Mouse (Mus musculus) ES-E14 (cell line): ENCODE data around the gene Lcn2. TPM values are rescaled to one million over a fixed set of nuclear protein-coding genes. Genes with fewer than 3 reads are reported as not detected.

ENCODE experiments used
- DNase-seq: peaks from one replicate; pipeline ENCODE4 v3.0.0-alpha.2; 2013; ENCODE audit warnings: low read depth, low spot score
- H3K27ac ChIP-seq: 2 replicates; pipeline ENCODE4 v1.5.1; 2012; ENCODE audit warnings: low read depth, mild to moderate bottlenecking, low read length, moderate library complexity, mixed read lengths; ENCODE audit not compliant: poor library complexity, insufficient read depth, severe bottlenecking
- H3K36me3 ChIP-seq: 2 replicates; pipeline ENCODE4 v1.6.1; 2012; ENCODE audit warnings: mild to moderate bottlenecking, low read length, moderate library complexity, mixed read lengths; ENCODE audit not compliant: control insufficient read depth, poor library complexity, insufficient read depth, severe bottlenecking
- H3K4me1 ChIP-seq, 2 experiments: fragments of 150-350 bp in 1 of 2; sonication (generic) in 1 of 2; 2 replicates each; pipeline ENCODE4 v1.6.1; 2012; ENCODE audit warnings: low read length in 2 of 2, mild to moderate bottlenecking in 1 of 2, mixed read lengths in 1 of 2; ENCODE audit not compliant: control insufficient read depth in 2 of 2, insufficient read depth in 2 of 2, poor library complexity in 1 of 2
- H3K4me3 ChIP-seq, 2 experiments: fragments of 150-350 bp in 1 of 2; sonication (generic) in 1 of 2; 2 replicates each; pipeline ENCODE4 v1.5.1; 2012; ENCODE audit warnings: low read length in 2 of 2, low read depth in 1 of 2, mild to moderate bottlenecking in 1 of 2, mixed read lengths in 1 of 2; ENCODE audit not compliant: insufficient read depth in 1 of 2, poor library complexity in 1 of 2, severe bottlenecking in 1 of 2
- H3K9ac ChIP-seq: 2 replicates; pipeline ENCODE4 v1.6.1; 2012; ENCODE audit warnings: low read depth, mild to moderate bottlenecking, low read length, mixed read lengths; ENCODE audit not compliant: poor library complexity, insufficient read depth, severe bottlenecking
- H3K9me3 ChIP-seq: fragments of 150-350 bp; sonication (generic); 2 replicates; pipeline ENCODE4 v1.6.1; 2012; ENCODE audit warnings: low read depth, mild to moderate bottlenecking, low read length; ENCODE audit not compliant: control insufficient read depth, insufficient read depth
- CHD2 ChIP-seq: IDR thresholded peaks from 2 replicates; pipeline ENCODE4 v1.6.1; 2014; ENCODE audit warnings: mild to moderate bottlenecking, low read depth, low read length, inconsistent platforms
- HCFC1 ChIP-seq: IDR thresholded peaks from 2 replicates; pipeline ENCODE4 v1.6.1; 2012; ENCODE audit warnings: low read length, inconsistent platforms, borderline replicate concordance; ENCODE audit not compliant: insufficient read depth
- MAFK ChIP-seq: IDR thresholded peaks from 2 replicates; pipeline ENCODE4 v1.6.1; 2014; ENCODE audit warnings: mild to moderate bottlenecking, low read depth, low read length, inconsistent platforms; ENCODE audit not compliant: insufficient read depth
- ZC3H11A ChIP-seq: IDR thresholded peaks from 2 replicates; pipeline ENCODE4 v1.6.1; 2012; ENCODE audit warnings: low read depth, mild to moderate bottlenecking, inconsistent platforms, low read length, borderline replicate concordance
- ZNF384 ChIP-seq: IDR thresholded peaks from 2 replicates; pipeline ENCODE4 v1.6.1; 2012; ENCODE audit warnings: low read depth, low read length, inconsistent platforms
- in situ Hi-C, 2 experiments: fragments of 600-800 bp; cut with MboI; formaldehyde crosslinking; loops; one replicate each; pipeline ENCODE4 v1.15.1; 2025; ENCODE audit warnings: low sequenced_read_pairs in 2 of 2, inconsistent platforms in 1 of 2; ENCODE audit not compliant: unreplicated experiment in 2 of 2
- total RNA-seq: library from RNA; depleted of rRNA; stranded (reverse); fragments of 300-350 nt; gene quantifications from 2 replicates; pipeline ENCODE4 v1.2.3, GENCODE M21; 2012

Lcn2 gene
- total RNA-seq, 1 experiment: not detected

GRCm38 (mm10) chr2:32408429-32409424, 20.7 kb upstream of the Lcn2 start:
- in situ Hi-C loops: no loop called here
- Histone ChIP-seq H3K9me3 (no peaks in the 10 kb centered on the region), H3K36me3 (no peaks in the 10 kb centered on the region), H3K4me3 (no peak overlapping the region), H3K9ac (no peak overlapping the region), H3K27ac (no peak overlapping the region), H3K4me1 (peaks cover 0 to 2% of the 10 kb centered on the region in 2 experiments; a peak in 1 of 4 replicates)
- DNase-seq: no peak
- no peak for TF ChIP-seq MAFK
- TF ChIP-seq ZC3H11A: no peak

GRCm38 (mm10) chr2:32407144-32407824, 19.2 kb upstream of the Lcn2 start:
- TF ChIP-seq CHD2: no peak
- no peak for TF ChIP-seq ZC3H11A
- TF ChIP-seq MAFK: no peak
- TF ChIP-seq ZNF384: no peak
- TF ChIP-seq HCFC1: no peak
- no peaks in the 10 kb centered on the region for H3K9me3 ChIP-seq
- no peak overlapping the region for H3K4me3 ChIP-seq
- no peaks in the 10 kb centered on the region; the same call in 1 of the 2 replicates for H3K36me3 ChIP-seq
- H3K27ac ChIP-seq: no peak overlapping the region
- peaks cover 0 to 13% of the 10 kb centered on the region in 2 experiments; a peak in 2 of 4 replicates for H3K4me1 ChIP-seq
- no peak for DNase-seq
- in situ Hi-C loops: no loop called here
- H3K9ac ChIP-seq: no peak overlapping the region

- H3K4me3 ChIP-seq: no peak overlapping the region
- H3K9ac ChIP-seq: no peak overlapping the region
- H3K4me1 ChIP-seq: peaks cover 0 to 17% of the 10 kb centered on the region in 2 experiments; a peak in 2 of 4 replicates
- peaks cover 14% of the 10 kb centered on the region for H3K36me3 ChIP-seq
- no peak overlapping the region for H3K27ac ChIP-seq
- in situ Hi-C loops: no loop called here
- TF ChIP-seq HCFC1: 0 out of 2 replicates have a peak, but pooled peaks have one; percentile 43
- no peak for TF ChIP-seq MAFK
- 0 out of 2 replicates have a peak, but pooled peaks have one; percentile 17 for TF ChIP-seq ZNF384
- peak; percentile 81 for TF ChIP-seq ZC3H11A
- TF ChIP-seq CHD2: no peak
- DNase-seq: peak; percentile 100
- H3K9me3 ChIP-seq: no peaks in the 10 kb centered on the region
Observed at GRCm38 (mm10) chr2:32404663-32405062, 16.6 kb upstream of the Lcn2 start.

GRCm38 (mm10) chr2:32396695-32397094, 8.6 kb upstream of the Lcn2 start:
- Histone ChIP-seq H3K4me1 (peaks cover 0 to 19% of the 10 kb centered on the region in 2 experiments; a peak in 1 of 4 replicates), H3K4me3 (peak overlapping the region; percentile 78 to 85), H3K27ac (no peak overlapping the region), H3K9ac (peak overlapping the region; percentile 80), H3K9me3 (no peaks in the 10 kb centered on the region), H3K36me3 (peaks cover 9% of the 10 kb centered on the region)
- in situ Hi-C loops: no loop called here
- TF ChIP-seq ZC3H11A (no peak), ZNF384 (no peak)
- no peak for DNase-seq
